Mouse (Mus musculus): ENCODE data around the gene Alkbh3. TPM values are rescaled to one million over a fixed set of nuclear protein-coding genes. Genes with fewer than 3 reads are reported as not detected.

Gene Alkbh3
- polyA plus RNA-seq, 1 experiment = 164 TPM

DNA sequence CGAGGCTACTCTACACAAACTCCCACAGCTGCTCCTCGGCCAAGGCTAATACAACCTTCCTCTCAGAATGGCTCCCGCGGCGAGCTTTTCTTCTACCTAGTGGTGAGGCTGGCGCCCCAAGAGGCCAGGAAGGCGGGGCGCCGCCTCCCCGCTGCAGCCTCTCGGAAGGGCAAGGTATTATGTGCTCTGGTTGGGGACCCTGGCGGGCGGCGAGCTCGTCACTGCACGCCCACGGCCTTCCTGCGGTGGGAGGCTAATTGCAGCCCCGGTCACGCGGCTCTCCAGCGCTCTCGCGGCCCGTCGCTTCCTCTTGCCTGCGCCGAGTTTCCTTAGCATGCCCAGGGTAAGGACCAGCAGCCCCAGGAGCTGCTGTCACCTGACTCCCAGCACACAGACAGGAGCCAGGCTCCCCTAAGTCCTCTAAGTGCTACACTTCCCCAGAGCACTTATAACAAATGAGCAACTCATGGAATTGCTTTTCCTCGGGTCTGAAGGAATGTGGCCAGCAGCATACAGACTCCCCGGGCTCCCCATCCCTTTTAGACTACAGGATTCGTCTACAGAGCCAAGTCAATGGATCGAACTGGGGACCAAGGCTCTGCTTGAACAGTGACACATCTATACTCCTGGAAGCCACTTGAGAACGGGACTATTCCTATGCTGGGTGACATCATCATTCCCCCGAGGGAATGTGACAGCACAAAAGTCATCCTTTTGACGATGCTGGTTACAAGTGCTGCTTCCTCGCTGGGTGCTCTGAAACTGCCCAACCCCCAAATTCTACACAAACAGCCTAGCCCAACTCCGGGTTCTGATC is 34.0 kb downstream of the Alkbh3 start:
- no peaks in the 10 kb centered on the region for H3K27me3 ChIP-seq (ENCODE audit: control insufficient read depth, insufficient read depth, low read length)
- H3K36me3 ChIP-seq (ENCODE audit: control insufficient read depth, insufficient read depth, low read length) = no peaks in the 10 kb centered on the region
- no peak overlapping the region for H3K27ac ChIP-seq (ENCODE audit: control insufficient read depth, insufficient read depth, low read depth, low read length)
- peak overlapping the region; percentile 74 for H3K4me3 ChIP-seq (ENCODE audit: control insufficient read depth, low read depth, low read length)
- peaks cover 14% of the 10 kb centered on the region for H3K4me1 ChIP-seq (ENCODE audit: control insufficient read depth, insufficient read depth, low read length)
- no peak for TF ChIP-seq CTCF (IDR thresholded peaks at IDR 0.05; ENCODE audit: control insufficient read depth, insufficient read depth, insufficient replicate concordance, low read depth, low read length)
- no peak for TF ChIP-seq POLR2A (IDR thresholded peaks at IDR 0.05; ENCODE audit: control insufficient read depth, low read depth, low read length)

DNA sequence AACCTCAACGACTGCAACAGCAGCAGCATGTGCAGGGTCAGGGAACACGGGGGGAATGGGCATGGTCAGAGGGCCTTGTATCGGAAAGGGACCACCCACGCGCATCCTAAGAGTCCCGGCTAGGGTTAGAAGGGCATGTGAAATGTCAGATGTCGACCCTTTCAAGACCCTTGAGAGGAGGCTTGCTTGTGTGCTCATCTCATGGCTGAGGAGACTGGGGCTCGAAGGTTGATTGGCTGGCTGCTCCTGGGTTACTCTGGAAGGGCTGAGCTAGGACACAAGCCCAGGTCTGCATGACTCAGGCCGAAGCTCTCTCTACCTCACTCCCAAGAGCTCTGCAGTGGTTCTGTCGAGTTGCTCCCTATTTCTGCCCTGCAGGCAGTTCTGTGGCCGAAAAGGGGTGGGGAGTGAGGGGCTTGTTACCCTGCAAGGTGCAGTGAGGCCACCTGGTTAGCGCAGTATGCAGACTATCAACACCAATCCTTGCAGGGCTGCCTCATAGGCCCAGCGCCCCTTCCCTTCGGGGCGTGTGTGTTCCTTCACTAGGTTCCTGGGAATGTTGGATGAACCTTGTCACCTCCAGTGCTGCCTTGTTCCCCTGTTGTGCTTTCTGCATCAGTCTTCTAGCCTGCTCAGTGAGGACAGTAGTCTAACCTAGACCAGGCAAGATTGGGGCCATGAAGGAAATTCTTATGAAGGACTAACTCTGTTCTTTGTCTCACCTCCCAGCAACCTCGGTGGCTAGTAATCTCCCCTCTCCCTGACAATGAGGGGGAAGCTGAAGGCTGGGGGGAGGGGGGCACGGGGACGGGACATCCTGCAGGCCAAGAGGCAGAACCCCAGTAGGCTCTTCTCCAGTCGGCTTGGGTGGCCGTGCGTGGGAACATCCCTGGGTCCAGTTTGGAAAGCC is 34.8 kb downstream of the Alkbh3 start:
- no peak overlapping the region for H3K27ac ChIP-seq (ENCODE audit: control insufficient read depth, insufficient read depth, low read depth, low read length)
- peak overlapping the region; percentile 74 for H3K4me3 ChIP-seq (ENCODE audit: control insufficient read depth, low read depth, low read length)
- no peaks in the 10 kb centered on the region for H3K36me3 ChIP-seq (ENCODE audit: control insufficient read depth, insufficient read depth, low read length)
- H3K27me3 ChIP-seq (ENCODE audit: control insufficient read depth, insufficient read depth, low read length) = no peaks in the 10 kb centered on the region
- no peak for TF ChIP-seq CTCF (IDR thresholded peaks at IDR 0.05; ENCODE audit: control insufficient read depth, insufficient read depth, insufficient replicate concordance, low read depth, low read length)
- no peak for TF ChIP-seq POLR2A (IDR thresholded peaks at IDR 0.05; ENCODE audit: control insufficient read depth, low read depth, low read length)
- H3K4me1 ChIP-seq (ENCODE audit: control insufficient read depth, insufficient read depth, low read length) = peaks cover 14% of the 10 kb centered on the region

DNA sequence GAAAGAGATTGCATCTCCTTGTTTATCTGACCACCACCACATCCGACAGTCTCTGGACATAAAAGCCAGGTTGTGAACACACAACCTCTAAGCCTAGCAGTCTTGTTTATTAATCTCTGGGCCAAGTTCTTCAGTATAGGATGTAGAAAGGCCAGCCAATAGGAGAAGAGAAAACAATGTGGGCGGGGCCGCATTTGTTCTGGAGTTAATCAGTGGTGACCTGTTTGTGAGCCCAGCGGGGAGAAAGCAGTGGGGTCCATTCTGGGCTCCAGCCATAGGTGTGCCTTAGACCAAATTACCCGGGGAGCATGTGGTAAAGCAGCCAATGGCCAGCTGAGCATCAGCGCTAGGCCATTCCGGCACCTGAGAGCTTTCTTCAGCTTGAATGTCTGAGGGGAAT is 35.6 kb downstream of the Alkbh3 start:
- TF ChIP-seq CTCF (IDR thresholded peaks at IDR 0.05; ENCODE audit: control insufficient read depth, insufficient read depth, insufficient replicate concordance, low read depth, low read length) = no peak
- TF ChIP-seq POLR2A (IDR thresholded peaks at IDR 0.05; ENCODE audit: control insufficient read depth, low read depth, low read length) = no peak
- H3K27ac ChIP-seq (ENCODE audit: control insufficient read depth, insufficient read depth, low read depth, low read length) = no peak overlapping the region
- no peak overlapping the region for H3K4me3 ChIP-seq (ENCODE audit: control insufficient read depth, low read depth, low read length)
- peaks cover 14% of the 10 kb centered on the region for H3K4me1 ChIP-seq (ENCODE audit: control insufficient read depth, insufficient read depth, low read length)
- no peaks in the 10 kb centered on the region for H3K27me3 ChIP-seq (ENCODE audit: control insufficient read depth, insufficient read depth, low read length)
- no peaks in the 10 kb centered on the region for H3K36me3 ChIP-seq (ENCODE audit: control insufficient read depth, insufficient read depth, low read length)

DNA sequence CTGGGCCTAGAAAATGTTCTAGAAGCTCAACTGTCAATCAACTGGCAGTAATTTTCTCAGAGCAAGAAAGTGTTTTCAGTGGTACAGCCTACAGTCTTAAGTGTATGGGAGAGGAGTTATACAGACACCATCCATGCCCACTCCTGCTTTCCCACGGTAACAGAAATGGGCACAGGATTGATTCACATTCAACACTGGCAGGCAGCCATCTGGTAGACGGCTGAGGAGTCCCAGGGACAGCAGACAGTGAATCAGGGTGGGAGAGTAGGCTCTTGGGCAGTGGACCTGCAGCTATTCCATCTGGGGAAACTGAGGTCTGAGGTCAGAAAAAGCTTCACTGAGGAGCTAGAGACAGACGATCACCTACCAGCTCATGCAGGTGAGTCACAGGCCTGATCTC is 39.0 kb downstream of the Alkbh3 start:
- TF ChIP-seq CTCF (IDR thresholded peaks at IDR 0.05; ENCODE audit: control insufficient read depth, insufficient read depth, insufficient replicate concordance, low read depth, low read length) (no peak), POLR2A (IDR thresholded peaks at IDR 0.05; ENCODE audit: control insufficient read depth, low read depth, low read length) (no peak)

DNA sequence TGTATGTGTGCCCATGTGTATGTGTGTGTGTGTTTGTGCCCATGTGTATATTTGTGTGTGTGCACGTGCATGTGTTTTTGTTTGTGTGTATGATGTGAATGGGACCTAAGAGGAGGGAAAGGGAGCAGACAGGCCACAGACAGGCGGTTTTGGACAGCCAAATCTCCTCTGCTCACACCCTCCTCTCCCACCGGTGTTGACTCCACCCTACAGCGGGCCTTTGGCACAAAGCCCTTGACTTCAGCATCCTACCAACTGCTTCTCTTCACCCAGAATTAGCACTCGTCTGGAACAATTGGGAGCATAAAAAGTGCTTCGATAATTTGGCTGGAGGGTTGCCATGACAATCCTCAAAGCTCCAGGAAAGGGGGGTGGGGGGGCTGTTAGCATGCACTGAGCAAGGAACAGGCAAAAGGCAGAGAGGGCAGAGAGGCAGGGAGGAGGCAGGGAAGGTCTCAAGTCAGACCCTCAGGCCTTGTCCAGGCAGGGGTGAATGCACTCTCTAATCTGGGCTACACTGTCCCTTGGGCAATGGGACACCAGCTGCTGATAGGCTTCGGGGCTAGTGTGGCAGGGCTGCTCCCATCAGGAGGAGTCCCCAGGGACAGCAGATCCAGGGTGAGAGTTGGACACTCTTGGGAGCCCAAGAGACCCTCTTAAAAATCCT is 46.0 kb downstream of the Alkbh3 start:
- no peak overlapping the region for H3K4me3 ChIP-seq (ENCODE audit: control insufficient read depth, low read depth, low read length)
- no peaks in the 10 kb centered on the region for H3K27me3 ChIP-seq (ENCODE audit: control insufficient read depth, insufficient read depth, low read length)
- no peak overlapping the region for H3K27ac ChIP-seq (ENCODE audit: control insufficient read depth, insufficient read depth, low read depth, low read length)
- TF ChIP-seq POLR2A (IDR thresholded peaks at IDR 0.05; ENCODE audit: control insufficient read depth, low read depth, low read length) (no peak), CTCF (IDR thresholded peaks at IDR 0.05; ENCODE audit: control insufficient read depth, insufficient read depth, insufficient replicate concordance, low read depth, low read length) (no peak)
- H3K36me3 ChIP-seq (ENCODE audit: control insufficient read depth, insufficient read depth, low read length) = no peaks in the 10 kb centered on the region
- H3K4me1 ChIP-seq (ENCODE audit: control insufficient read depth, insufficient read depth, low read length) = peaks cover 13% of the 10 kb centered on the region

More for the DNA sequence above, 39.0 kb downstream of the Alkbh3 start:
- Histone ChIP-seq H3K4me3 (ENCODE audit: control insufficient read depth, low read depth, low read length) (no peak overlapping the region), H3K36me3 (ENCODE audit: control insufficient read depth, insufficient read depth, low read length) (no peaks in the 10 kb centered on the region), H3K27ac (ENCODE audit: control insufficient read depth, insufficient read depth, low read depth, low read length) (no peak overlapping the region), H3K27me3 (ENCODE audit: control insufficient read depth, insufficient read depth, low read length) (no peaks in the 10 kb centered on the region), H3K4me1 (ENCODE audit: control insufficient read depth, insufficient read depth, low read length) (peaks cover 6% of the 10 kb centered on the region)

DNA sequence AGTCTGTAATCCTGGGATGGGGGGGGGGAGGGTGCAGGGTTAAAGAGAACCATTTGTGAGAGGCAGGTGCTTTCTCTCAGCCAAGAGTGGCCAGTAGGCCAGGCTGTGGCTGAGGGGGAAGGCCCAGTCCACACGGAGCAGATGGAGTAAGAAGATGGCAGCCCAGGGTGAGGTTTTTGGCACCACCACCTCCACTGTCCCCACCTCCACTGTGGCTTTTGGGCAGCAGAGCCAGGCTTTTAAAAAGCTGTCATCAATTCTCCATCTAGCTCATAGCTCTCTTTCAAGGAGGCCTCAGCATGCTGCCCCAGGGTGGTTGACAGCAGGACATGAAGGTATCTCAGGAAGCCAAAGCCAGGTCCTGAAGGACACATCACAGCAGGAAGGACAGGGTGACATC is 46.8 kb downstream of the Alkbh3 start:
- no peak for TF ChIP-seq CTCF (IDR thresholded peaks at IDR 0.05; ENCODE audit: control insufficient read depth, insufficient read depth, insufficient replicate concordance, low read depth, low read length)
- TF ChIP-seq POLR2A (IDR thresholded peaks at IDR 0.05; ENCODE audit: control insufficient read depth, low read depth, low read length) = no peak
- peaks cover 13% of the 10 kb centered on the region for H3K4me1 ChIP-seq (ENCODE audit: control insufficient read depth, insufficient read depth, low read length)
- H3K27me3 ChIP-seq (ENCODE audit: control insufficient read depth, insufficient read depth, low read length) = no peaks in the 10 kb centered on the region
- H3K36me3 ChIP-seq (ENCODE audit: control insufficient read depth, insufficient read depth, low read length) = no peaks in the 10 kb centered on the region
- 0 out of 2 replicates have a peak overlapping the region, but pooled peaks have one; percentile 8 for H3K27ac ChIP-seq (ENCODE audit: control insufficient read depth, insufficient read depth, low read depth, low read length)
- H3K4me3 ChIP-seq (ENCODE audit: control insufficient read depth, low read depth, low read length) = no peak overlapping the region
